Mouse (Mus musculus) erythroid progenitor cell, adult 5-6 weeks (primary cell): ENCODE data around the gene Hist2h3c1. TPM values are rescaled to one million over a fixed set of nuclear protein-coding genes. Genes with fewer than 3 reads are reported as not detected.
"Not testable (repeated sequence)": the region's sequence is repeated elsewhere in the genome, so short reads cannot be mapped to it uniquely, and the experiment has no call there.

ENCODE experiments used
- ATAC-seq: replicated peaks from 2 replicates; pipeline ENCODE4 v1.8.0; 2016; ENCODE audit warnings: moderate number of reproducible peaks, mild to moderate bottlenecking, moderate TSS enrichment, inconsistent platforms; ENCODE audit not compliant: poor library complexity, low FRiP score, severe bottlenecking
- total RNA-seq, 2 experiments: library from RNA; stranded (forward) in 1 of 2; stranded (reverse) in 1 of 2; fragments of 150-400 nt in 1 of 2; fragments of 186-747, 209-891 nt in 1 of 2; gene quantifications; 2 replicates each; pipeline versions ENCODE4 v1.2.3 to v1.2.4; 2015 to 2017; ENCODE audit warnings: low replicate concordance in 2 of 2

Hist2h3c1 gene
- total RNA-seq, 2 experiments from 2014 or later = 62.7 to 122 TPM

GRCm38 (mm10) chr3:96273591-96274465 lies 27.3 kb downstream of the Hist2h3c1 start:
- no peak for ATAC-seq

- ATAC-seq = peak; percentile 77
Measured at GRCm38 (mm10) chr3:96277428-96277799, 30.9 kb downstream of the Hist2h3c1 start.

- peak; percentile 96 for ATAC-seq
Measured at GRCm38 (mm10) chr3:96277800-96278624, 31.5 kb downstream of the Hist2h3c1 start.

GRCm38 (mm10) chr3:96280660-96281059 lies 34.2 kb downstream of the Hist2h3c1 start:
- ATAC-seq = no peak

DNA sequence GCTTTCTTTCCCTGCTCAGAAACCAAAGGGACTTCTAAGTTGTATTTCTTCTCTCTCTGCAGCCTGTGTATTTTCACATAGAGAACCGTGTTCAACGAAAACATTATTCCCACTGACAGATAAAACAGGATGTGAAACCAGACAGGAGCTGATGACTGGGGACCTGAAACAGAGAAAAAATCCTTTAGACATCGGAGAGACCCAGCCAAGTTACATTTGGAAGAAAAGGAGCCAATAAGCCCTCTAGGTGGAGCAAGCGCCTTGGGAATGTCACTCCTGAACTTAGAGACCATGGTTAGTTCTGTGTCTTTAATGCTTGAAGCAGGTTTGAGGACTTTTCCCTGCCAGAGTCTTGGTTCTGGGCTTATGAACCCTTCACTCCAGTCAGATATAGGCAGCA lies 38.0 kb downstream of the Hist2h3c1 start:
- ATAC-seq = no peak

- ATAC-seq = not testable (repeated sequence)
Measured at GRCm38 (mm10) chr3:96287334-96287733, 40.8 kb downstream of the Hist2h3c1 start.

DNA sequence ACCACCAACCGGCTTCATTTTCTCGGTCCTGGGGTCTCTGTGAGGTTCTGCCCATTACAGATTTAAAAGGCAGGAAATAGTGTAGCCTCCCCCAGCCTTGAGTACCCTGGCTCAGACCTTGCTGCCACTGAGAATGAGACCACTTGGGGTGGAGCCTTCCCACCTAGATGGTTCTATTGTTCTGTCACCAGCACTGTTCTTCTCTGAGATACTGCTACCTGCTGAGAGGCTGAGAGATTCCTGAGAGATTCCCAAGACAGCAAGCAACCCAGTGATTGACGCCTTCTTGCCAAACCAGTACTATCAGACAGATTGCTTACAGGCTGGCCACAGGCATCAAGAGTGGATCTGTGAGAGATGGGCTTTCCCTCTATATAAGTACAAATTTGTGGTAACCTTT lies 42.7 kb downstream of the Hist2h3c1 start:
- ATAC-seq = no peak

GRCm38 (mm10) chr3:96290727-96291126 lies 44.2 kb downstream of the Hist2h3c1 start:
- ATAC-seq = not testable (repeated sequence)

DNA sequence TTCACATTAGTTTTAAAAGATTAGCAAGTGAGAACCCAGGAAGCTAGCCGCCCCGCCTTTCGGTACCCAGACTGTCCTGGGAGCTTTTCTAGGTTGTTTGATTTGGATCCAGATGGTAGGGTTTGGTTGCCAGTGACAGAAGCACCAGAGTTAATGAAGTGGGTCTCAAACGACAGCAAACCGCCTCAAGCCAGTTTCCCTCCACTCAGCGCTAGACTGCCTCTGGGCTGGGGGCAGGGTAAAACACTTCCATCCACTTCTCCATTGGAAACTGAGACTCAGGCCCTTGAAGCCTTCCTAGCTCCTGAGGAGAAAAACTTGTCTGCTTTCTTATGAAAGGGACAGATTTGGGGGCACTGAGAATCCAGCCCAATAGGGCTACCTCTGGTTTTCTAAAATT lies 46.2 kb downstream of the Hist2h3c1 start:
- no peak for ATAC-seq

GRCm38 (mm10) chr3:96293368-96293767 lies 46.9 kb downstream of the Hist2h3c1 start:
- no peak for ATAC-seq

GRCm38 (mm10) chr3:96293787-96294186 lies 47.3 kb downstream of the Hist2h3c1 start, which contains the start of gene Fcgr1:
Fcgr1 (minus strand) TSS chr3:96293969.
- ATAC-seq = no peak

Other genes with a start within 250 kb of the Hist2h3c1 start
- 9.0 and 32.3 TPM in 2 replicates for gene Vps45, start 188.2 kb upstream of the Hist2h3c1 start, total RNA-seq (2015; ENCODE audit: low replicate concordance)
- gene Vps45, start 188.2 kb upstream of the Hist2h3c1 start, total RNA-seq (2017; ENCODE audit: low replicate concordance) = 8.2 and 34.4 TPM in 2 replicates
- gene Otud7b, start 142.2 kb upstream of the Hist2h3c1 start, total RNA-seq (2015; ENCODE audit: low replicate concordance) = 4.6 and 9.4 TPM in 2 replicates
- 28.5 and 37.6 TPM in 2 replicates for gene Otud7b, start 142.2 kb upstream of the Hist2h3c1 start, total RNA-seq (2017; ENCODE audit: low replicate concordance)
- gene Mtmr11, start 84.7 kb upstream of the Hist2h3c1 start, total RNA-seq (2015; ENCODE audit: low replicate concordance) = not detected in 2 replicates
- not detected in 2 replicates for gene Mtmr11, start 84.7 kb upstream of the Hist2h3c1 start, total RNA-seq (2017; ENCODE audit: low replicate concordance)
- gene Sf3b4, start 74.4 kb upstream of the Hist2h3c1 start, total RNA-seq (2015; ENCODE audit: low replicate concordance) = 19.8 and 38.1 TPM in 2 replicates
- 6.2 and 9.5 TPM in 2 replicates for gene Sf3b4, start 74.4 kb upstream of the Hist2h3c1 start, total RNA-seq (2017; ENCODE audit: low replicate concordance)
- gene Sv2a, start 65.5 kb upstream of the Hist2h3c1 start, total RNA-seq (2015; ENCODE audit: low replicate concordance) = not detected in 2 replicates
- not detected in 2 replicates for gene Sv2a, start 65.5 kb upstream of the Hist2h3c1 start, total RNA-seq (2017; ENCODE audit: low replicate concordance)
- gene Bola1, start 27.0 kb upstream of the Hist2h3c1 start, total RNA-seq (2015; ENCODE audit: low replicate concordance) = 10.8 and 11.3 TPM in 2 replicates
- 4.9 and 15.5 TPM in 2 replicates for gene Bola1, start 27.0 kb upstream of the Hist2h3c1 start, total RNA-seq (2017; ENCODE audit: low replicate concordance)
- 6.8 and 8.4 TPM in 2 replicates for gene Hist2h2ab, start 26.8 kb upstream of the Hist2h3c1 start, total RNA-seq (2015; ENCODE audit: low replicate concordance)
- 256 and 561 TPM in 2 replicates for gene Hist2h2ab, start 26.8 kb upstream of the Hist2h3c1 start, total RNA-seq (2017; ENCODE audit: low replicate concordance)
- 180 and 195 TPM in 2 replicates for gene Hist2h2ac, start 25.8 kb upstream of the Hist2h3c1 start, total RNA-seq (2015; ENCODE audit: low replicate concordance)
- gene Hist2h2ac, start 25.8 kb upstream of the Hist2h3c1 start, total RNA-seq (2017; ENCODE audit: low replicate concordance) = 7,308 and 8,144 TPM in 2 replicates
- 46.5 and 50.7 TPM in 2 replicates for gene Hist2h2be, start 25.6 kb upstream of the Hist2h3c1 start, total RNA-seq (2015; ENCODE audit: low replicate concordance)
- gene Hist2h2be, start 25.6 kb upstream of the Hist2h3c1 start, total RNA-seq (2017; ENCODE audit: low replicate concordance) = 35.9 and 44.5 TPM in 2 replicates
- 1,103 and 1,242 TPM in 2 replicates for gene Hist2h3c2, start 7.6 kb upstream of the Hist2h3c1 start, total RNA-seq (2015; ENCODE audit: low replicate concordance)
- 928 and 1,001 TPM in 2 replicates for gene Hist2h3c2, start 7.6 kb upstream of the Hist2h3c1 start, total RNA-seq (2017; ENCODE audit: low replicate concordance)
- gene Hist2h2aa2, start 6.4 kb upstream of the Hist2h3c1 start, total RNA-seq (2015; ENCODE audit: low replicate concordance) = 454 and 530 TPM in 2 replicates
- 15,181 TPM in 1 of 2 replicates, not detected in the other for gene Hist2h2aa2, start 6.4 kb upstream of the Hist2h3c1 start, total RNA-seq (2017; ENCODE audit: low replicate concordance)
- not detected in 2 replicates for gene Hist2h2aa1, start 1.2 kb upstream of the Hist2h3c1 start, total RNA-seq (2015; ENCODE audit: low replicate concordance)
- 13,356 and 26,437 TPM in 2 replicates for gene Hist2h2aa1, start 1.2 kb upstream of the Hist2h3c1 start, total RNA-seq (2017; ENCODE audit: low replicate concordance)
- gene Hist2h4, start 16.6 kb downstream of the Hist2h3c1 start, total RNA-seq (2015; ENCODE audit: low replicate concordance) = 928 and 1,194 TPM in 2 replicates
- 316 and 543 TPM in 2 replicates for gene Hist2h4, start 16.6 kb downstream of the Hist2h3c1 start, total RNA-seq (2017; ENCODE audit: low replicate concordance)
- 2,922 and 3,470 TPM in 2 replicates for gene Hist2h3b, start 22.0 kb downstream of the Hist2h3c1 start, total RNA-seq (2015; ENCODE audit: low replicate concordance)
- gene Hist2h3b, start 22.0 kb downstream of the Hist2h3c1 start, total RNA-seq (2017; ENCODE audit: low replicate concordance) = 1,426 and 2,043 TPM in 2 replicates
- gene Hist2h2bb, start 23.1 kb downstream of the Hist2h3c1 start, total RNA-seq (2015; ENCODE audit: low replicate concordance) = 4,676 and 5,120 TPM in 2 replicates
- 18,393 and 25,698 TPM in 2 replicates for gene Hist2h2bb, start 23.1 kb downstream of the Hist2h3c1 start, total RNA-seq (2017; ENCODE audit: low replicate concordance)
- gene Fcgr1, start 47.3 kb downstream of the Hist2h3c1 start, total RNA-seq (2015; ENCODE audit: low replicate concordance) = 3.8 and 5.0 TPM in 2 replicates
- gene Fcgr1, start 47.3 kb downstream of the Hist2h3c1 start, total RNA-seq (2017; ENCODE audit: low replicate concordance) = 4.1 TPM in 1 of 2 replicates, not detected in the other
- gene BC107364, start 205.6 kb downstream of the Hist2h3c1 start, total RNA-seq (2015; ENCODE audit: low replicate concordance) = not detected in 2 replicates
- not detected in 2 replicates for gene BC107364, start 205.6 kb downstream of the Hist2h3c1 start, total RNA-seq (2017; ENCODE audit: low replicate concordance)